Mouse (Mus musculus) yolk sac, embryonic 10.5 days (tissue): ENCODE results near the gene Tex101.
"Not testable (repeated sequence)": the region's sequence is repeated elsewhere in the genome, so short reads cannot be mapped to it uniquely, and the experiment has no call there.

ENCODE experiments used
- DNase-seq: peaks from one replicate; pipeline ENCODE4 v3.0.0-alpha.2; 2017; ENCODE audit warnings: low spot score

Tex101 gene

GRCm38 (mm10) chr7:24676575-24676974 is at the start of gene Tex101:
Gene Tex101, minus strand, starts transcription at chr7:24676675.
- no peak for DNase-seq

- no peak for DNase-seq
Measured at GRCm38 (mm10) chr7:24715039-24715438, 38.6 kb upstream of the Tex101 start.

DNA sequence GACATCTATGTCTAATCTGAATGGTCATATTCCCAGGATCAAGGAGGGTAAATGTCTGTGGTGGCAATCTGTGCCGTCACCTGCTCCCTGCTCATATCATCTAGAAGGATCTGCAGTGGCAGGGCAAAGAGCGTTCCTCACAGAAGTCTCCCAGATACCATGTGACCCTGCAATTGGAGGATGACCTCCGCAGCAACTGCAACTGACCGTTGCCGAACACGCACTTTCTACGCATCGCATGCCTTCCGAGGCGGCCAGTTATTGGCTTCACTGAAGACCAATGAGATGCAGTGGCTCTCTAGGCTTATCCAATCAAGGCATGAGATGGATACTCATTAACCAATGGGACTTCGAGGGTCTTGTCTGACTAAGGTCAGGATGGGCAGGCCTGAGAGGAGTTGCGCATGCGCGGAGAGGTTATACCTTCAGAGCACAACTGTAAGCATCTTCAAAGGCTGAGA is 32.4 kb upstream of the Tex101 start, which contains the start of gene BC049730:
Gene BC049730 (plus strand): TSS at position 411 of the 461 bp plus-strand sequence.
- no peak for DNase-seq

GRCm38 (mm10) chr7:24702841-24703240 is 26.4 kb upstream of the Tex101 start:
- DNase-seq = not testable (repeated sequence)

DNA sequence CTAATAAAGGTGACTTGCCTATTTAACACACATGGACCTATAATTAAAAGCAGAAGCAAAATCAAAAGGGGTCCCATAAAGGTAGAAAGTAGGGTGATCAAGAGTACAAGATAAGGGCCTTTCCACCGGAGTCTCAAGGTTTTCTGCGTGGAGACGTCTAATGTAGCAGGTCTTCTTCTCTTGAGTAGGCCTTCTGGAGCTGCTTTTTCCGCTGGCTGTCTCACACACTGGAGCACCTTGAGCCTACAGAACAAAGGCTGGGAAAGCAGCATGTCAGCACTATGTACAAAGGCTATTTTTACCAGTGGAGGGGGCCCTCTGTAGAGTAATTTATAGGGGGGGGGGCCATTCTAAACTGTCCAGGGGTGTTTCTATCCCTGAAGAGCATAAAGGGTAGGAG is 21.4 kb upstream of the Tex101 start:
- not testable (repeated sequence) for DNase-seq

GRCm38 (mm10) chr7:24692693-24693092 is 16.2 kb upstream of the Tex101 start:
- DNase-seq = not testable (repeated sequence)

- not testable (repeated sequence) for DNase-seq
Measured at GRCm38 (mm10) chr7:24687519-24687918, 11.0 kb upstream of the Tex101 start.

- not testable (repeated sequence) for DNase-seq
Measured at GRCm38 (mm10) chr7:24684121-24684520, 7.6 kb upstream of the Tex101 start.

- no peak for DNase-seq
Measured at GRCm38 (mm10) chr7:24671944-24672439, 4.5 kb downstream of the Tex101 start.

DNA sequence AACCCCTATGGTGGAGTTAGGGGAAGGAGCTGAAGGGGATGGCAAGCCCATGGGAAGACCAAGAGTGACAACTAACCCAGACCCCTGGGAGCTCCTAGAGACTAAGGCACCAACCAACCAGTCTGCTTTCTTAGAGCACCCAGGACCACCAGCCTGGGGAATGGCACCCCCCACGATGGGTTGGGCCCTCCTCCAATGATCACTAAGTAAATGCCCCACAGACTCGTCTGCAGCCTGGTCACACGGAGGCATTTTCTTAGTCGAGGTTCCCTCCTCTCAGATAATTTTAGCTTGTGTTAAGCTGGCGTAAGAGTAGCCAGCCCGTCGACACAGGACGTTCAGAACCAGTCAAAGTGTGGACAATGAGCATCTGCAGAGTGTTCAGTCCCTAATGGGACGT is 11.5 kb downstream of the Tex101 start:
- no peak for DNase-seq

- DNase-seq = no peak
Measured at GRCm38 (mm10) chr7:24664301-24664700, 12.2 kb downstream of the Tex101 start.

DNA sequence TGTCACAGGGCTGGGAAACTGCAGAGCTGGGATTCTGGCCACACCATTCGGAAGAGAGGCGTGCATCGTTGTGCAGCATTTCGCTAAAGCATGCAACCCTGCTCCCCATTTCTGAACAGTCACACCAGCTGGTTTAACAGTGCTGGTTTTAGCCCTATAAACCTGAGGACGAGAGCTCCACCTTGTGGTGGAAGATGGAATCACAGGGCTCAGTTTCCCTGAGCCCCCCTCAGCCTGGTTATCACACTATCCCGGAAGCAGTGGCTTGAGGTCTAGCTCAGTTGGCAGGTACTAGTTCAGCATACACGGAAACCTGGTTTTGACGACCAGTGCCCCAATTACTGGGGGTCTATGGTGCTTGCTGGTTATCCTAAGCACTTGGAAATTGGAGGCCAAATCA is 13.9 kb downstream of the Tex101 start:
- peak; percentile 36 for DNase-seq

GRCm38 (mm10) chr7:24661118-24661904 is 15.2 kb downstream of the Tex101 start:
- DNase-seq = no peak

GRCm38 (mm10) chr7:24659737-24660357 is 16.6 kb downstream of the Tex101 start:
- no peak for DNase-seq

DNA sequence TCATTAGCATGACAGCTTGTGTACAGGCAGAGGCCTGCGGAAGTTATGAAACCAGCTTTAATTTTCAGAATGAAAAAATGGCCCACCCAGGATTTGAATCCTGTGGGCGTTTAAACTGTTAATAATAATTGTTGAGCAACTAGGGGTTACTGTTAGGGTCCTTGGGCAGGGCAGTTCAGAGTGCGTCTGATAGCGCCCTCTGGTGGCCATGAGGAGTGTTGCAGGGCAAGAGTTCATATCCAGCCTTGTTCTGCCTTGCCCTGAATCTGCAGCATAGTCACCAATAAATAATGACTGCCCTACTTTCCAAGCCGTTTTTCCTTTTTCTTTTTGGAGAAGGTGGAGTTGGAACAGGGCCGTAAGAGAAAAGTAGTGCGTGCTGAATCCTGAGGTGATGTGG is 22.8 kb downstream of the Tex101 start:
- peak; percentile 38 for DNase-seq

GRCm38 (mm10) chr7:24646486-24646885 is 30.0 kb downstream of the Tex101 start:
- no peak for DNase-seq

DNA sequence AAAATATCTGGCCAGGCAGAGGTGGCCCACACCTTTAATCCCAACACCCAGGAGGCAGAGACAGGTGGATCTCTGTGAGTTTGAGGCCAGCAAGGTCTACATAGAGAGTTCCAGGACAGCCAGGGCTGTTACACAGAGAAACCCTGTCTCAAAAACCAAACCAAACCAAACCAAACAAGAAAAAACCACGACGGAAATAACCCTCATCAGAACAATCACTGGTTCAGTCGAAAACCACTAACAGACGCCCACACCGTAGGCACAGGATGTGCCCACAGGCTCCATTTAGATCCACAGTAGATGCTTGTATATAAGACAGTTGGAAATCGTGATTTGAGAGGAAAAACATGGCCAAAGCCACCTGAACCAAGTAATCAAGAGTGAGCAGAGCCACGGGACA is 31.5 kb downstream of the Tex101 start:
- DNase-seq = no peak

DNA sequence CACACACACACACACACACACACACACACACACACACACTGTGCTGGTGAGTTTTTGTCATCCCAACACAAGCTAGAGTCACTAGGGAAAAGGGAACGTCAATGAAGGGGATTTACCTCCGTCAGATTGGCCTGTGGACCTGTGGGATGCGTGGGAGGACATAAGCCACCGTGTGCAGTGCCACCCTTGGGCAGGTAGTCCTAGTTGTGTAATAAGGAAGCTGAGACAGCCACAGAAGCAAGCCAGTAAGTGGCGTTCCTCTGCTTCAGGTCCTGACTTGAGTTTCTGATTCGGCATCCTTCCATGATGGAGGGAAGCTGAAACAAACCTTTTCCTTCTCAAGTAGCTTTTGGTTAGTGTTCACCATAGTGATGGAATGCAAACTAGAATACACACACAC is 32.0 kb downstream of the Tex101 start:
- no peak for DNase-seq

GRCm38 (mm10) chr7:24642491-24642890 is 34.0 kb downstream of the Tex101 start:
- DNase-seq = no peak

- no peak for DNase-seq
Measured at GRCm38 (mm10) chr7:24640450-24640849, 36.0 kb downstream of the Tex101 start.

DNA sequence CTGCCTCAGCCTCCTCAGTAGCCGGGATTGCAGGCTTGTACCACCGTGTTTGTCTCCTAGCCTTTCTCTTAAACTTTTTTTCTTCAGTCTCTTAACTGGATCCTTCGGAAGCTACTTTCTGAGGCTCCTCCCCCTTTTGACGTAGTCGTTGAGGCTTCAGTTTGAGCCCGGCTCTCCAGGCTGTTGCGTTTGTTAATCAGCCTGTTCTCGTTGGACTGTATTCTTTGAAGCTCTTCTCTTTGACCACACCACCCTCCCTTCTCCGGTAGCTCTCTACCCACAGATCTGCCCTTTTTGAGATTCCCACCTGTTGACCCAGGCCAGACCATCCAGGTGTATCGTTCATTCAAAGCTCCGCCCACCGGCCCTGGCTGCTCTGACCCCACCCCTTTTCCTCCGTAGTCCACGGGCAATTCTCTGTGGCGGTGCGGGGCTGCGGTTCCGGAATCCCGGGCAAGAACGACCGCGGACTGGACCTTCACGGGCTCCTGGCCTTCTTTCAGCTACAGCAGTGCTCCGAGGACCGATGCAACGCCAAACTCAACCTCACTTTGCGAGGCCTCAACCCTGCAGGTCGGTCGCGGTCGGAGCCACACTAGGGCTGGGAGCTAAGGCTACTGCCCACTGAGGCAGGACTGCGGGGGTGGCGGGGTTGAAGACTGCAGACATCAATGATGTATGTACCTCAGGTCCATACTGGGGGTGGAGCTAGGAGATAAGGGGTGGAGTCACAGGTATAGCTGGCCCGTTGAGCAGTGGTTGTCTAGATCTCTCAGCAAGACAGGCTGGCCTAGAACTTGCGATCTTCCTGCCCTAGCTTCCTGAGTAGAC is 38.2 kb downstream of the Tex101 start:
- DNase-seq = peak; percentile 21

DNA sequence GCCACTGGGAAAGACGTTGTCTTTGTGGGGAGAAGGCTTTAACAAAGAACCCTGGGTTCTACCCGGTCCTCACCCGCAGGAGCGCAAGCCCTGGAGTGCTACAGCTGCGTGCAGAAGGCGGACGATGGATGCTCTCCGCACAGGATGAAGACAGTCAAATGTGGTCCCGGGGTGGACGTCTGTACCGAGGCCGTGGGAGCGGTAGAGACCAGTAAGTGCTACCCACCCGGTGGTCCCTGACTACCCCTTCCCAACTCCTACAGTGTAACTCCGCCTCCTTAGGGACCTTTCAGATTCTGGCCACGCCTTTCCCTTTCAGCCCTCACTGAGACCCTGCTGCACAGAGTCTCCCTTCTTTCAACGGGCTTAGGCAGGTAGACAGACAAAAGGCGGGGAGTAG is 39.4 kb downstream of the Tex101 start:
- no peak for DNase-seq
